Mouse (Mus musculus): ENCODE results near the gene Srcap. TPM values are rescaled to one million over a fixed set of nuclear protein-coding genes. Genes with fewer than 3 reads are reported as not detected.

The Srcap gene
- polyA plus RNA-seq, 1 experiment from 2014 or later: 41.9 TPM

- DNase-seq (ENCODE audit: low spot score): peak; percentile 99
- no peaks in the 10 kb centered on the region for H3K9me3 ChIP-seq (replicated peaks; ENCODE audit: control insufficient read depth, low read length)
- H3K27ac ChIP-seq (replicated peaks; ENCODE audit: low read depth, low read length): peak within 1 kb of the TSS; percentile 62
- H3K36me3 ChIP-seq (replicated peaks; ENCODE audit: control insufficient read depth, insufficient read depth, low read depth, low read length): peaks cover 12% of the 10 kb centered on the region
- H3K9ac ChIP-seq (replicated peaks; ENCODE audit: low read length): peak within 1 kb of the TSS; percentile 77
- H3K4me1 ChIP-seq (ENCODE audit: control insufficient read depth, insufficient read depth, low read length): no peaks in the 10 kb centered on the region
- peak; percentile 95 for ATAC-seq (replicated peaks; ENCODE audit: insufficient number of reproducible peaks, low FRiP score, low TSS enrichment, low read depth)
- H3K27me3 ChIP-seq (ENCODE audit: control insufficient read depth, insufficient read depth, low read length): no peaks in the 10 kb centered on the region
- H3K4me2 ChIP-seq (ENCODE audit: low read depth, low read length): peak within 1 kb of the TSS; percentile 83
- peak within 1 kb of the TSS; percentile 86 for H3K4me3 ChIP-seq (ENCODE audit: low read depth, low read length)
- WGBS: under 1% methylated on average over 50 of the region's 50 CpGs
Observed at GRCm38 (mm10) chr7:127588011-127588871, 76.5 kb downstream of the Srcap start, which contains the start of the genes Ccdc189 and Rnf40. TSS of gene Ccdc189 (minus strand) at chr7:127588595. TSS of gene Rnf40 (plus strand) at chr7:127588767.

- DNase-seq (ENCODE audit: low spot score) (no peak), ATAC-seq (replicated peaks; ENCODE audit: insufficient number of reproducible peaks, low FRiP score, low TSS enrichment, low read depth) (no peak)
- Histone ChIP-seq H3K27me3 (ENCODE audit: control insufficient read depth, insufficient read depth, low read length) (no peaks in the 10 kb centered on the region), H3K4me2 (ENCODE audit: low read depth, low read length) (peak overlapping the region; percentile 83), H3K4me3 (ENCODE audit: low read depth, low read length) (peak overlapping the region; percentile 86), H3K27ac (replicated peaks; ENCODE audit: low read depth, low read length) (no peak overlapping the region), H3K9ac (replicated peaks; ENCODE audit: low read length) (peak overlapping the region; percentile 77), H3K36me3 (replicated peaks; ENCODE audit: control insufficient read depth, insufficient read depth, low read depth, low read length) (peaks cover 10% of the 10 kb centered on the region), H3K4me1 (ENCODE audit: control insufficient read depth, insufficient read depth, low read length) (no peaks in the 10 kb centered on the region), H3K9me3 (replicated peaks; ENCODE audit: control insufficient read depth, low read length) (no peaks in the 10 kb centered on the region)
- WGBS: 6% methylated on average over 29 of the region's 29 CpGs
Observed at GRCm38 (mm10) chr7:127588901-127589300, 77.1 kb downstream of the Srcap start.

GRCm38 (mm10) chr7:127589637-127590036 is 77.9 kb downstream of the Srcap start:
- Histone ChIP-seq H3K9ac (replicated peaks; ENCODE audit: low read length) (no peak overlapping the region), H3K4me2 (ENCODE audit: low read depth, low read length) (peak overlapping the region; percentile 83; the same call in 1 of the 2 replicates), H3K4me1 (ENCODE audit: control insufficient read depth, insufficient read depth, low read length) (no peaks in the 10 kb centered on the region), H3K9me3 (replicated peaks; ENCODE audit: control insufficient read depth, low read length) (no peaks in the 10 kb centered on the region), H3K4me3 (ENCODE audit: low read depth, low read length) (peak overlapping the region; percentile 86), H3K36me3 (replicated peaks; ENCODE audit: control insufficient read depth, insufficient read depth, low read depth, low read length) (peaks cover 13% of the 10 kb centered on the region), H3K27ac (replicated peaks; ENCODE audit: low read depth, low read length) (no peak overlapping the region), H3K27me3 (ENCODE audit: control insufficient read depth, insufficient read depth, low read length) (no peaks in the 10 kb centered on the region)
- WGBS: 87% methylated on average over 9 of the region's 9 CpGs
- no peak for DNase-seq (ENCODE audit: low spot score)
- no peak for ATAC-seq (replicated peaks; ENCODE audit: insufficient number of reproducible peaks, low FRiP score, low TSS enrichment, low read depth)

- WGBS: 93% methylated on average over 10 of the region's 10 CpGs
Observed at GRCm38 (mm10) chr7:127591108-127591507, 79.3 kb downstream of the Srcap start.

GRCm38 (mm10) chr7:127592575-127592974 is 80.8 kb downstream of the Srcap start:
- Histone ChIP-seq H3K36me3 (replicated peaks; ENCODE audit: control insufficient read depth, insufficient read depth, low read depth, low read length) (peaks cover 28% of the 10 kb centered on the region), H3K4me1 (ENCODE audit: control insufficient read depth, insufficient read depth, low read length) (no peaks in the 10 kb centered on the region), H3K27ac (replicated peaks; ENCODE audit: low read depth, low read length) (no peak overlapping the region), H3K4me2 (ENCODE audit: low read depth, low read length) (no peak overlapping the region), H3K9me3 (replicated peaks; ENCODE audit: control insufficient read depth, low read length) (no peaks in the 10 kb centered on the region), H3K9ac (replicated peaks; ENCODE audit: low read length) (no peak overlapping the region), H3K4me3 (ENCODE audit: low read depth, low read length) (no peak overlapping the region), H3K27me3 (ENCODE audit: control insufficient read depth, insufficient read depth, low read length) (no peaks in the 10 kb centered on the region)
- 93% methylated on average over 14 of the region's 14 CpGs for WGBS
- DNase-seq (ENCODE audit: low spot score) (no peak), ATAC-seq (replicated peaks; ENCODE audit: insufficient number of reproducible peaks, low FRiP score, low TSS enrichment, low read depth) (no peak)

More at GRCm38 (mm10) chr7:127591108-127591507, 79.3 kb downstream of the Srcap start:
- ATAC-seq (replicated peaks; ENCODE audit: insufficient number of reproducible peaks, low FRiP score, low TSS enrichment, low read depth): no peak
- Histone ChIP-seq H3K27me3 (ENCODE audit: control insufficient read depth, insufficient read depth, low read length) (no peaks in the 10 kb centered on the region), H3K27ac (replicated peaks; ENCODE audit: low read depth, low read length) (no peak overlapping the region), H3K36me3 (replicated peaks; ENCODE audit: control insufficient read depth, insufficient read depth, low read depth, low read length) (peaks cover 23% of the 10 kb centered on the region), H3K9me3 (replicated peaks; ENCODE audit: control insufficient read depth, low read length) (no peaks in the 10 kb centered on the region), H3K9ac (replicated peaks; ENCODE audit: low read length) (no peak overlapping the region), H3K4me1 (ENCODE audit: control insufficient read depth, insufficient read depth, low read length) (no peaks in the 10 kb centered on the region), H3K4me2 (ENCODE audit: low read depth, low read length) (no peak overlapping the region), H3K4me3 (ENCODE audit: low read depth, low read length) (no peak overlapping the region)
- DNase-seq (ENCODE audit: low spot score): no peak

- Histone ChIP-seq H3K27me3 (ENCODE audit: control insufficient read depth, insufficient read depth, low read length) (no peaks in the 10 kb centered on the region), H3K27ac (replicated peaks; ENCODE audit: low read depth, low read length) (no peak overlapping the region), H3K9me3 (replicated peaks; ENCODE audit: control insufficient read depth, low read length) (no peaks in the 10 kb centered on the region), H3K4me2 (ENCODE audit: low read depth, low read length) (no peak overlapping the region), H3K4me1 (ENCODE audit: control insufficient read depth, insufficient read depth, low read length) (no peaks in the 10 kb centered on the region), H3K36me3 (replicated peaks; ENCODE audit: control insufficient read depth, insufficient read depth, low read depth, low read length) (peaks cover 32% of the 10 kb centered on the region), H3K4me3 (ENCODE audit: low read depth, low read length) (no peak overlapping the region), H3K9ac (replicated peaks; ENCODE audit: low read length) (no peak overlapping the region)
- ATAC-seq (replicated peaks; ENCODE audit: insufficient number of reproducible peaks, low FRiP score, low TSS enrichment, low read depth) (no peak), DNase-seq (ENCODE audit: low spot score) (no peak)
- 96% methylated on average over 17 of the region's 17 CpGs for WGBS
Observed at GRCm38 (mm10) chr7:127596747-127597146, 85.0 kb downstream of the Srcap start.

- Histone ChIP-seq H3K27ac (replicated peaks; ENCODE audit: low read depth, low read length) (no peak overlapping the region), H3K4me1 (ENCODE audit: control insufficient read depth, insufficient read depth, low read length) (no peaks in the 10 kb centered on the region), H3K4me3 (ENCODE audit: low read depth, low read length) (no peak overlapping the region), H3K27me3 (ENCODE audit: control insufficient read depth, insufficient read depth, low read length) (no peaks in the 10 kb centered on the region), H3K9me3 (replicated peaks; ENCODE audit: control insufficient read depth, low read length) (no peaks in the 10 kb centered on the region), H3K4me2 (ENCODE audit: low read depth, low read length) (no peak overlapping the region), H3K9ac (replicated peaks; ENCODE audit: low read length) (no peak overlapping the region), H3K36me3 (replicated peaks; ENCODE audit: control insufficient read depth, insufficient read depth, low read depth, low read length) (peaks cover 20% of the 10 kb centered on the region)
- no peak for ATAC-seq (replicated peaks; ENCODE audit: insufficient number of reproducible peaks, low FRiP score, low TSS enrichment, low read depth)
- 94% methylated on average over 7 of the region's 7 CpGs for whole genome bisulfite sequencing
- DNase-seq (ENCODE audit: low spot score): no peak
Observed at GRCm38 (mm10) chr7:127600612-127601011, 88.8 kb downstream of the Srcap start.

- H3K9me3 ChIP-seq (replicated peaks; ENCODE audit: control insufficient read depth, low read length): no peaks in the 10 kb centered on the region
- peaks cover 12% of the 10 kb centered on the region for H3K36me3 ChIP-seq (replicated peaks; ENCODE audit: control insufficient read depth, insufficient read depth, low read depth, low read length)
- H3K4me3 ChIP-seq (ENCODE audit: low read depth, low read length): no peak overlapping the region
- 86% methylated on average over 4 of the region's 4 CpGs for WGBS
- no peaks in the 10 kb centered on the region for H3K4me1 ChIP-seq (ENCODE audit: control insufficient read depth, insufficient read depth, low read length)
- H3K4me2 ChIP-seq (ENCODE audit: low read depth, low read length): no peak overlapping the region
- DNase-seq (ENCODE audit: low spot score): no peak
- no peak overlapping the region for H3K9ac ChIP-seq (replicated peaks; ENCODE audit: low read length)
- no peak for ATAC-seq (replicated peaks; ENCODE audit: insufficient number of reproducible peaks, low FRiP score, low TSS enrichment, low read depth)
- no peaks in the 10 kb centered on the region for H3K27me3 ChIP-seq (ENCODE audit: control insufficient read depth, insufficient read depth, low read length)
- H3K27ac ChIP-seq (replicated peaks; ENCODE audit: low read depth, low read length): no peak overlapping the region
Observed at GRCm38 (mm10) chr7:127601735-127602134, 90.0 kb downstream of the Srcap start.

Data from embryonic facial prominence, embryonic 11.5 days (tissue).